Mouse (Mus musculus) MEL (cell line): Measurements from ENCODE around the gene Rom1. TPM values are rescaled to one million over a fixed set of nuclear protein-coding genes. Genes with fewer than 3 reads are reported as not detected.
A peak's percentile ranks its signal among the peaks of the same experiment; 100 is the strongest.

Source experiments
- DNase-seq: peaks from one replicate; pipeline ENCODE4 v3.0.0; 2011; ENCODE audit warnings: low read depth, low spot score
- H3K27ac ChIP-seq: 2 replicates; pipeline ENCODE4 v1.5.1; 2012; ENCODE audit warnings: low read depth, mild to moderate bottlenecking, control low read depth, low read length, moderate library complexity; ENCODE audit not compliant: control insufficient read depth
- H3K27me3 ChIP-seq, 2 experiments: fragments of 150-350 bp in 1 of 2; sonication (generic) in 1 of 2; 2 replicates each; pipeline ENCODE4 v1.6.1; 2012; ENCODE audit warnings: low read length in 2 of 2, mild to moderate bottlenecking in 2 of 2, improper control_type of control experiment in 1 of 2, moderate library complexity in 1 of 2; ENCODE audit not compliant: insufficient read depth in 2 of 2, control insufficient read depth in 1 of 2
- H3K36me3 ChIP-seq, 2 experiments: 2 replicates each; pipeline ENCODE4 v1.6.1; 2012 to 2014; ENCODE audit warnings: low read length in 2 of 2, improper control_type of control experiment in 1 of 2, inconsistent platforms in 1 of 2, mild to moderate bottlenecking in 1 of 2; ENCODE audit not compliant: insufficient read depth in 2 of 2, control insufficient read depth in 1 of 2
- H3K4me1 ChIP-seq, 2 experiments: fragments of 150-350 bp in 1 of 2; sonication (generic) in 1 of 2; 2 replicates each; pipeline ENCODE4 v1.6.1; 2012; ENCODE audit warnings: low read length in 2 of 2, improper control_type of control experiment in 1 of 2, mild to moderate bottlenecking in 1 of 2; ENCODE audit not compliant: insufficient read depth in 2 of 2, control insufficient read depth in 1 of 2
- H3K4me3 ChIP-seq, 2 experiments: fragments of 150-350 bp in 1 of 2; sonication (generic) in 1 of 2; 2 replicates each; pipeline ENCODE4 v1.5.1; 2012; ENCODE audit warnings: low read depth in 2 of 2, low read length in 2 of 2, mild to moderate bottlenecking in 2 of 2, moderate library complexity in 2 of 2, control low read depth in 1 of 2, improper control_type of control experiment in 1 of 2; ENCODE audit not compliant: control insufficient read depth in 1 of 2, insufficient read depth in 1 of 2
- H3K79me2 ChIP-seq: 2 replicates; pipeline ENCODE4 v1.6.1; 2012; ENCODE audit warnings: mild to moderate bottlenecking, low read length, moderate library complexity; ENCODE audit not compliant: control insufficient read depth, poor library complexity, insufficient read depth
- H3K9ac ChIP-seq: 2 replicates; pipeline ENCODE4 v1.6.1; 2012; ENCODE audit warnings: low read depth, mild to moderate bottlenecking, control low read depth, low read length, moderate library complexity; ENCODE audit not compliant: control insufficient read depth, poor library complexity, severe bottlenecking
- H3K9me3 ChIP-seq: fragments of 150-350 bp; sonication (generic); replicated peaks from 2 replicates; pipeline ENCODE4 v1.6.1; 2012; ENCODE audit warnings: mild to moderate bottlenecking, low read length, improper control_type of control experiment, moderate library complexity; ENCODE audit not compliant: insufficient read depth
- BHLHE40 ChIP-seq: IDR thresholded peaks from 2 replicates; pipeline ENCODE4 v1.6.1; 2012; ENCODE audit warnings: low read depth, mild to moderate bottlenecking, inconsistent platforms, low read length, improper control_type of control experiment, borderline replicate concordance
- E2F4 ChIP-seq: IDR thresholded peaks from 2 replicates; pipeline ENCODE4 v1.6.1; 2011; ENCODE audit warnings: low read depth, low read length, improper control_type of control experiment, borderline replicate concordance
- ELF1 ChIP-seq: IDR thresholded peaks from 2 replicates; pipeline ENCODE4 v1.6.1; 2014; ENCODE audit warnings: low read depth, mild to moderate bottlenecking, inconsistent platforms, low read length, improper control_type of control experiment, moderate library complexity
- EP300 ChIP-seq, 2 experiments: IDR thresholded peaks; 2 replicates each; pipeline ENCODE4 v1.6.1; 2011; ENCODE audit warnings: improper control_type of control experiment in 2 of 2, low read length in 2 of 2, low read depth in 1 of 2, mild to moderate bottlenecking in 1 of 2
- ETS1 ChIP-seq: IDR thresholded peaks from 2 replicates; pipeline ENCODE4 v1.6.1; 2012; ENCODE audit warnings: low read depth, mild to moderate bottlenecking, inconsistent platforms, low read length, improper control_type of control experiment, moderate library complexity
- HCFC1 ChIP-seq: IDR thresholded peaks from 2 replicates; pipeline ENCODE4 v1.6.1; 2012; ENCODE audit warnings: low read depth, mild to moderate bottlenecking, inconsistent platforms, low read length, improper control_type of control experiment, moderate library complexity
- MAX ChIP-seq: IDR thresholded peaks from 2 replicates; pipeline ENCODE4 v1.6.1; 2011; ENCODE audit warnings: low read length, improper control_type of control experiment
- MAZ ChIP-seq: IDR thresholded peaks from 2 replicates; pipeline ENCODE4 v1.6.1; 2012; ENCODE audit warnings: low read depth, mild to moderate bottlenecking, inconsistent platforms, low read length, improper control_type of control experiment
- MXI1 ChIP-seq: IDR thresholded peaks from 2 replicates; pipeline ENCODE4 v1.6.1; 2011; ENCODE audit warnings: mild to moderate bottlenecking, low read depth, low read length, improper control_type of control experiment
- MYB ChIP-seq: IDR thresholded peaks from 2 replicates; pipeline ENCODE4 v1.6.1; 2011; ENCODE audit warnings: mild to moderate bottlenecking, low read depth, low read length, improper control_type of control experiment
- NELFE ChIP-seq: IDR thresholded peaks from 2 replicates; pipeline ENCODE4 v1.6.1; 2011; ENCODE audit warnings: low read depth, low read length, improper control_type of control experiment
- NRF1 ChIP-seq: IDR thresholded peaks from 2 replicates; pipeline ENCODE4 v1.6.1; 2014; ENCODE audit warnings: low read depth, mild to moderate bottlenecking, inconsistent platforms, low read length, improper control_type of control experiment, moderate library complexity; ENCODE audit not compliant: poor library complexity, insufficient read depth, severe bottlenecking
- POLR2A ChIP-seq, 2 experiments: IDR thresholded peaks; 2 replicates each; pipeline ENCODE4 v1.6.1; 2011 to 2012; ENCODE audit warnings: low read length in 2 of 2, mild to moderate bottlenecking in 2 of 2, control low read depth in 1 of 2, improper control_type of control experiment in 1 of 2, low read depth in 1 of 2, moderate library complexity in 1 of 2; ENCODE audit not compliant: control insufficient read depth in 1 of 2, insufficient read depth in 1 of 2, poor library complexity in 1 of 2
- POLR2AphosphoS2 ChIP-seq: IDR thresholded peaks from 2 replicates; pipeline ENCODE4 v1.6.1; 2011; ENCODE audit warnings: low read length, improper control_type of control experiment
- RAD21 ChIP-seq: IDR thresholded peaks from 2 replicates; pipeline ENCODE4 v1.6.1; 2011; ENCODE audit warnings: mild to moderate bottlenecking, low read depth, low read length, improper control_type of control experiment
- SIN3A ChIP-seq: IDR thresholded peaks from 2 replicates; pipeline ENCODE4 v1.6.1; 2012; ENCODE audit warnings: low read length, improper control_type of control experiment, inconsistent platforms
- SMC3 ChIP-seq: IDR thresholded peaks from 2 replicates; pipeline ENCODE4 v1.6.1; 2011; ENCODE audit warnings: low read depth, low read length, improper control_type of control experiment
- TBP ChIP-seq: IDR thresholded peaks from 2 replicates; pipeline ENCODE4 v1.8.0; 2011; ENCODE audit warnings: low read depth, low read length, improper control_type of control experiment
- TCF12 ChIP-seq: IDR thresholded peaks from 2 replicates; pipeline ENCODE4 v1.6.1; 2014; ENCODE audit warnings: low read depth, mild to moderate bottlenecking, inconsistent platforms, low read length, improper control_type of control experiment, moderate library complexity
- UBTF ChIP-seq: IDR thresholded peaks from 2 replicates; pipeline ENCODE4 v1.6.1; 2012; ENCODE audit warnings: low read depth, mild to moderate bottlenecking, inconsistent platforms, low read length, improper control_type of control experiment, moderate library complexity, borderline replicate concordance; ENCODE audit not compliant: insufficient read depth
- USF1 ChIP-seq: IDR thresholded peaks from 2 replicates; pipeline ENCODE4 v1.6.1; 2014; ENCODE audit warnings: low read depth, mild to moderate bottlenecking, inconsistent platforms, low read length, improper control_type of control experiment, moderate library complexity
- USF2 ChIP-seq, 2 experiments: IDR thresholded peaks; 2 replicates each; pipeline ENCODE4 v1.6.1; 2011 to 2012; ENCODE audit warnings: improper control_type of control experiment in 2 of 2, low read length in 2 of 2, borderline replicate concordance in 1 of 2, inconsistent platforms in 1 of 2, low read depth in 1 of 2, mild to moderate bottlenecking in 1 of 2; ENCODE audit not compliant: insufficient read depth in 1 of 2
- ZMIZ1 ChIP-seq: IDR thresholded peaks from 2 replicates; pipeline ENCODE4 v1.6.1; 2012; ENCODE audit warnings: low read depth, mild to moderate bottlenecking, inconsistent platforms, low read length, improper control_type of control experiment, moderate library complexity
- ZNF384 ChIP-seq: IDR thresholded peaks from 2 replicates; pipeline ENCODE4 v1.6.1; 2012; ENCODE audit warnings: low read depth, mild to moderate bottlenecking, inconsistent platforms, low read length, improper control_type of control experiment
- polyA plus RNA-seq, 2 experiments: library from polyadenylated mRNA; stranded (reverse) in 1 of 2; unstranded in 1 of 2; fragments of >175 nt in 1 of 2; fragments of >200 nt in 1 of 2; gene quantifications; 2 replicates each; pipeline versions ENCODE4 v1.2.1 to v1.2.4; 2012; ENCODE audit warnings: low replicate concordance in 2 of 2, low read depth in 1 of 2; ENCODE audit not compliant: insufficient read length in 2 of 2, insufficient read depth in 1 of 2, missing spikeins in 1 of 2
- total RNA-seq: library from RNA; depleted of rRNA; stranded (reverse); fragments of 300-350 nt; gene quantifications from 2 replicates; pipeline ENCODE4 v1.2.3, GENCODE M21; 2012

Gene Rom1
- total and polyA plus RNA-seq, 3 experiments, result 3.1 to 4.1 TPM; not detected in 1

- DNase-seq, result no peak
- no peaks in the 10 kb centered on the region; the same call in none of the 2 replicates for H3K79me2 ChIP-seq
- H3K27me3 ChIP-seq, result no peaks in the 10 kb centered on the region
- no peak overlapping the region; the same call in 1 of the 2 replicates for H3K9ac ChIP-seq
- H3K9me3 ChIP-seq, result no peaks in the 10 kb centered on the region
- no peak overlapping the region for H3K4me3 ChIP-seq
- H3K36me3 ChIP-seq, result peaks cover 0 to 27% of the 10 kb centered on the region in 2 experiments; a peak in 2 of 4 replicates
- peaks cover 18 to 37% of the 10 kb centered on the region in 2 experiments for H3K4me1 ChIP-seq
- H3K27ac ChIP-seq, result no peak overlapping the region
- no peak for TF ChIP-seq ETS1
- no peak for TF ChIP-seq E2F4
- no peak for TF ChIP-seq MXI1
- no peak for TF ChIP-seq ELF1
- no peak for TF ChIP-seq ZMIZ1
- TF ChIP-seq EP300 (IDR thresholded peaks at IDR 0.05; ENCODE audit: low read depth in 1 of 2, low read length in 2 of 2), result no peak
- TF ChIP-seq UBTF, result no peak
- no peak for TF ChIP-seq SMC3
- no peak for TF ChIP-seq HCFC1
- TF ChIP-seq RAD21, result no peak
Measured at GRCm38 (mm10) chr19:8930771-8931170, 1.6 kb upstream of the Rom1 start.

- Histone ChIP-seq H3K36me3 (peaks cover 0 to 27% of the 10 kb centered on the region in 2 experiments; a peak in 2 of 4 replicates), H3K4me1 (peaks cover 18 to 37% of the 10 kb centered on the region in 2 experiments)
Measured at GRCm38 (mm10) chr19:8930117-8930516, 961 bp upstream of the Rom1 start.

More at GRCm38 (mm10) chr19:8930117-8930516, 961 bp upstream of the Rom1 start:
- Histone ChIP-seq H3K9me3 (no peaks in the 10 kb centered on the region), H3K4me3 (peak overlapping the region; percentile 66 to 79), H3K9ac (peak overlapping the region; percentile 89), H3K27ac (peak overlapping the region; percentile 50), H3K27me3 (no peaks in the 10 kb centered on the region), H3K79me2 (no peaks in the 10 kb centered on the region; the same call in none of the 2 replicates)
- DNase-seq, result peak; percentile 27
- TF ChIP-seq SIN3A (no peak), ETS1 (no peak), NRF1 (no peak), POLR2AphosphoS2 (no peak), ELF1 (no peak), E2F4 (no peak), MAZ (no peak), ZNF384 (no peak), UBTF (no peak), BHLHE40 (no peak), EP300 (IDR thresholded peaks at IDR 0.05; ENCODE audit: low read depth in 1 of 2, low read length in 2 of 2) (no peak), HCFC1 (no peak), TCF12 (no peak), USF1 (no peak), NELFE (no peak), USF2 (IDR thresholded peaks at IDR 0.05; ENCODE audit: borderline replicate concordance in 1 of 2, insufficient read depth in 1 of 2, low read depth in 1 of 2, low read length in 2 of 2) (no peak), POLR2A (IDR thresholded peaks at IDR 0.05; ENCODE audit: control insufficient read depth in 1 of 2, insufficient read depth in 1 of 2, low read depth in 1 of 2, low read length in 2 of 2, poor library complexity in 1 of 2) (no peak), MAX (no peak), MYB (no peak), TBP (no peak)
